Mouse (Mus musculus) forebrain, postnatal 0 days (tissue): Measurements from ENCODE around the gene Entpd1. TPM values are rescaled to one million over a fixed set of nuclear protein-coding genes. Genes with fewer than 3 reads are reported as not detected.

Source experiments
- ATAC-seq: fragments of 200-750 bp; cut with Nextera tagmentation; 2 replicates; pipeline ENCODE4 v1.8.0; 2017; ENCODE audit warnings: mild to moderate bottlenecking, moderate library complexity
- DNase-seq: peaks from one replicate; pipeline ENCODE4 v3.0.0-alpha.2; 2015
- H3K27ac ChIP-seq: fragments of 300-500 bp; sonication (generic); 2 replicates; pipeline ENCODE4 v1.5.1; 2014; ENCODE audit warnings: low read depth, mild to moderate bottlenecking, antibody characterized with exemption, low read length, moderate library complexity, mixed read lengths
- H3K27me3 ChIP-seq: fragments of 300-500 bp; sonication (generic); 2 replicates; pipeline ENCODE4 v1.6.1; 2014; ENCODE audit warnings: mild to moderate bottlenecking, low read length, mixed read lengths; ENCODE audit not compliant: insufficient read depth
- H3K36me3 ChIP-seq: fragments of 300-500 bp; sonication (generic); 2 replicates; pipeline ENCODE4 v1.6.1; 2014; ENCODE audit warnings: mild to moderate bottlenecking, moderate library complexity; ENCODE audit not compliant: insufficient read depth
- H3K4me1 ChIP-seq: fragments of 300-500 bp; sonication (generic); 2 replicates; pipeline ENCODE4 v1.6.1; 2014; ENCODE audit warnings: antibody characterized with exemption; ENCODE audit not compliant: insufficient read depth
- H3K4me2 ChIP-seq: fragments of 300-500 bp; sonication (generic); 2 replicates; pipeline ENCODE4 v1.6.1; 2014; ENCODE audit warnings: low read depth, mild to moderate bottlenecking, moderate library complexity
- H3K4me3 ChIP-seq: fragments of 300-500 bp; sonication (generic); 2 replicates; pipeline ENCODE4 v1.5.1; 2014; ENCODE audit warnings: low read depth, low read length, mixed read lengths
- H3K9ac ChIP-seq: fragments of 300-500 bp; sonication (generic); 2 replicates; pipeline ENCODE4 v1.6.1; 2014; ENCODE audit warnings: mild to moderate bottlenecking
- H3K9me3 ChIP-seq: fragments of 300-500 bp; sonication (generic); 2 replicates; pipeline ENCODE4 v1.6.1; 2016; ENCODE audit warnings: low read length
- CTCF ChIP-seq: sonication (generic); IDR thresholded peaks from 2 replicates; pipeline ENCODE4 v1.5.1; 2016; ENCODE audit warnings: antibody characterized with exemption, control low read depth, low read depth
- WGBS: fragments of 180-500 bp; shearing (Covaris S2); extraction: QIAGEN DNeasy Blood & Tissue Kit; methylation state at CpG from one replicate; pipeline ENCODE4 v1.1.7; 2014; 5-methylcytosine and 5-hydroxymethylcytosine counted together
- polyA plus RNA-seq: library from polyadenylated mRNA; unstranded; fragments of >200 nt; fragmentation: Nextera tagmentation; extraction: Ambion mirVana; gene quantifications from 2 replicates; pipeline ENCODE4 v1.2.1, GENCODE M21; 2015
- total RNA-seq: library from RNA; depleted of rRNA; stranded (reverse); fragments of >200 nt; gene quantifications from 2 replicates; pipeline ENCODE4 v1.2.3, GENCODE M21; 2014

The Entpd1 gene
- total and polyA plus RNA-seq, 2 experiments from 2014 or later, result 6.1 to 12.5 TPM

- Histone ChIP-seq H3K9ac (no peak overlapping the region), H3K4me2 (no peak overlapping the region), H3K4me3 (no peak overlapping the region), H3K27ac (no peak overlapping the region), H3K36me3 (no peaks in the 10 kb centered on the region), H3K4me1 (no peaks in the 10 kb centered on the region), H3K9me3 (no peaks in the 10 kb centered on the region), H3K27me3 (no peaks in the 10 kb centered on the region)
- ATAC-seq (no peak), DNase-seq (no peak)
- 68% methylated on average over 6 of the region's 6 CpGs for WGBS
- no peak for TF ChIP-seq CTCF
These were observed 46.1 kb downstream of the Entpd1 start for GRCm38 (mm10) chr19:40658281-40658680.

GRCm38 (mm10) chr19:40658935-40659334, 46.8 kb downstream of the Entpd1 start:
- no peak for ATAC-seq

GRCm38 (mm10) chr19:40659651-40660478, 47.7 kb downstream of the Entpd1 start:
- Histone ChIP-seq H3K4me3 (peak overlapping the region; percentile 36), H3K4me1 (no peaks in the 10 kb centered on the region), H3K4me2 (peak overlapping the region; percentile 51), H3K9me3 (no peaks in the 10 kb centered on the region), H3K9ac (peak overlapping the region; percentile 52), H3K36me3 (no peaks in the 10 kb centered on the region), H3K27me3 (no peaks in the 10 kb centered on the region), H3K27ac (peak overlapping the region; percentile 73)
- TF ChIP-seq CTCF, result no peak
- WGBS, result 0% methylated on average over 16 of the region's 16 CpGs
- peak; percentile 87 for ATAC-seq
- DNase-seq, result peak; percentile 57

More at GRCm38 (mm10) chr19:40658935-40659334, 46.8 kb downstream of the Entpd1 start:
- TF ChIP-seq CTCF, result no peak
- WGBS, result 66% methylated on average over 5 of the region's 5 CpGs
- H3K27me3 ChIP-seq, result no peaks in the 10 kb centered on the region
- H3K9ac ChIP-seq, result no peak overlapping the region
- no peak for DNase-seq
- no peaks in the 10 kb centered on the region for H3K36me3 ChIP-seq
- H3K27ac ChIP-seq, result no peak overlapping the region
- H3K4me3 ChIP-seq, result no peak overlapping the region
- 0 out of 2 replicates have a peak overlapping the region, but pooled peaks have one; percentile 51 for H3K4me2 ChIP-seq
- H3K9me3 ChIP-seq, result no peaks in the 10 kb centered on the region
- H3K4me1 ChIP-seq, result no peaks in the 10 kb centered on the region

GRCm38 (mm10) chr19:40660510-40660909, 48.3 kb downstream of the Entpd1 start:
- H3K36me3 ChIP-seq, result no peaks in the 10 kb centered on the region
- no peaks in the 10 kb centered on the region for H3K4me1 ChIP-seq
- no peaks in the 10 kb centered on the region for H3K27me3 ChIP-seq
- ATAC-seq (peak; percentile 46), DNase-seq (no peak)
- peak overlapping the region; percentile 36 for H3K4me3 ChIP-seq
- H3K9ac ChIP-seq, result peak overlapping the region; percentile 52
- no peaks in the 10 kb centered on the region for H3K9me3 ChIP-seq
- peak overlapping the region; percentile 73 for H3K27ac ChIP-seq
- WGBS, result 13% methylated on average over 9 of the region's 9 CpGs
- H3K4me2 ChIP-seq, result peak overlapping the region; percentile 51
- no peak for TF ChIP-seq CTCF

GRCm38 (mm10) chr19:40661108-40661507, 48.9 kb downstream of the Entpd1 start:
- peak overlapping the region; percentile 51 for H3K4me2 ChIP-seq
- no peaks in the 10 kb centered on the region for H3K36me3 ChIP-seq
- no peaks in the 10 kb centered on the region for H3K4me1 ChIP-seq
- WGBS, result 83% methylated on average over 2 of the region's 2 CpGs
- H3K27ac ChIP-seq, result no peak overlapping the region
- H3K27me3 ChIP-seq, result no peaks in the 10 kb centered on the region
- peak overlapping the region; percentile 36; the same call in 1 of the 2 replicates for H3K4me3 ChIP-seq
- no peak for TF ChIP-seq CTCF
- H3K9ac ChIP-seq, result no peak overlapping the region
- DNase-seq (no peak), ATAC-seq (no peak)
- H3K9me3 ChIP-seq, result no peaks in the 10 kb centered on the region

- no peak for TF ChIP-seq CTCF
- no peaks in the 10 kb centered on the region for H3K9me3 ChIP-seq
- no peaks in the 10 kb centered on the region for H3K27me3 ChIP-seq
- H3K4me3 ChIP-seq, result no peak overlapping the region
- ATAC-seq (no peak), DNase-seq (no peak)
- 82% methylated on average over 6 of the region's 6 CpGs for whole genome bisulfite sequencing
- H3K27ac ChIP-seq, result no peak overlapping the region
- no peaks in the 10 kb centered on the region for H3K4me1 ChIP-seq
- no peak overlapping the region for H3K4me2 ChIP-seq
- no peaks in the 10 kb centered on the region for H3K36me3 ChIP-seq
- no peak overlapping the region for H3K9ac ChIP-seq
These were observed 49.7 kb downstream of the Entpd1 start for GRCm38 (mm10) chr19:40661874-40662273.

- Histone ChIP-seq H3K27me3 (no peaks in the 10 kb centered on the region), H3K9me3 (no peaks in the 10 kb centered on the region), H3K9ac (no peak overlapping the region), H3K4me1 (no peaks in the 10 kb centered on the region), H3K27ac (no peak overlapping the region; the same call in 1 of the 2 replicates), H3K4me2 (no peak overlapping the region), H3K36me3 (no peaks in the 10 kb centered on the region), H3K4me3 (no peak overlapping the region)
- DNase-seq (no peak), ATAC-seq (no peak)
- 56% methylated on average over 2 of the region's 2 CpGs for WGBS
- TF ChIP-seq CTCF, result no peak
These were observed 50.6 kb downstream of the Entpd1 start for GRCm38 (mm10) chr19:40662727-40663126.
